Comparison of ENCODE assay signal across 14 mouse cellular contexts in genomic region chr10:79708668-79709067, GRCm38 (mm10). TPM values are rescaled to one million over a fixed set of nuclear protein-coding genes. Genes with fewer than 3 reads are reported as not detected.
DNase-seq lines count a peak whose midpoint lies in the region; ATAC-seq and TF ChIP-seq lines count a peak whose summit lies in the region.
"Had no signal": no experiment of that assay in that cellular context is flagged by ENCODE, and none has a peak within 500 bp of the region (broad histone marks: within the 10 kb centered on the region; RNA-seq: fewer than 3 reads in every experiment).

No protein-coding gene starts in this region.

- DNase-seq in hindbrain, embryonic 11.5 days (ENCODE audit: low spot score), result no peak
- no peak for DNase-seq in hindbrain, embryonic 14.5 days (ENCODE audit: low spot score)
- no peak for DNase-seq in midbrain, postnatal 0 days (ENCODE audit: low spot score)
- DNase-seq in midbrain, embryonic 14.5 days, result no peak
- DNase-seq in kidney, adult 2 months, result no peak
- DNase-seq: adrenal gland, adult 8-10 months; kidney, postnatal 25 days; retina, postnatal 1 day; thymus, adult 2 months had no signal

- H3K79me2 ChIP-seq in myocyte (ENCODE audit: control insufficient read depth, insufficient read depth), result peaks cover 47% of the 10 kb centered on the region

- H3K36me3 ChIP-seq in erythroblast, embryonic 14.5 days (ENCODE audit: control insufficient read depth), result peaks cover 88% of the 10 kb centered on the region
- H3K36me3 ChIP-seq in hindbrain, embryonic 11.5 days (ENCODE audit: control insufficient read depth, insufficient read depth, low read length), result peaks cover 12% of the 10 kb centered on the region
- peaks cover 41% of the 10 kb centered on the region for H3K36me3 ChIP-seq in hindbrain, embryonic 14.5 days (replicated peaks; ENCODE audit: control insufficient read depth, insufficient read depth)
- H3K36me3 ChIP-seq in midbrain, postnatal 0 days (ENCODE audit: insufficient read depth, low read length), result peaks cover 37% of the 10 kb centered on the region
- peaks cover 38% of the 10 kb centered on the region for H3K36me3 ChIP-seq in midbrain, embryonic 14.5 days (ENCODE audit: control insufficient read depth, insufficient read depth, low read length)
- H3K36me3 ChIP-seq in myocyte (ENCODE audit: control insufficient read depth, insufficient read depth), result peaks cover 18% of the 10 kb centered on the region
- no peaks in the 10 kb centered on the region for H3K36me3 ChIP-seq in kidney, adult 2 months (ENCODE audit: control insufficient read depth, insufficient read depth, low read length)

- peak overlapping the region; percentile 81 for H3K4me3 ChIP-seq in erythroblast, embryonic 14.5 days (replicated peaks)
- H3K4me3 ChIP-seq in hindbrain, embryonic 11.5 days (ENCODE audit: low read depth, low read length), result no peak overlapping the region
- no peak overlapping the region for H3K4me3 ChIP-seq in hindbrain, embryonic 14.5 days (replicated peaks; ENCODE audit: low read length)
- no peak overlapping the region for H3K4me3 ChIP-seq in midbrain, postnatal 0 days (ENCODE audit: low read depth, low read length)
- H3K4me3 ChIP-seq in midbrain, embryonic 14.5 days (replicated peaks; ENCODE audit: low read depth, low read length), result no peak overlapping the region
- no peak overlapping the region for H3K4me3 ChIP-seq in myocyte
- H3K4me3 ChIP-seq in kidney, adult 2 months (ENCODE audit: insufficient read depth, low read depth, low read length), result no peak overlapping the region
- H3K4me3 ChIP-seq: forebrain, embryonic 12.5 days had no signal

- H3ac ChIP-seq in myocyte (ENCODE audit: control insufficient read depth, insufficient read length), result no peak overlapping the region

- ATAC-seq in erythroblast, adult 5-6 weeks (replicated peaks; ENCODE audit: low FRiP score, poor library complexity, severe bottlenecking), result no peak
- no peak for ATAC-seq in hindbrain, embryonic 11.5 days (ENCODE audit: low FRiP score)
- ATAC-seq in hindbrain, embryonic 14.5 days (ENCODE audit: low FRiP score), result no peak
- no peak for ATAC-seq in midbrain, postnatal 0 days (ENCODE audit: low FRiP score)
- ATAC-seq in midbrain, embryonic 14.5 days (ENCODE audit: low FRiP score, low TSS enrichment), result no peak

- H3K9ac ChIP-seq in hindbrain, embryonic 11.5 days (ENCODE audit: low read depth, low read length), result 0 out of 2 replicates have a peak overlapping the region, but pooled peaks have one; percentile 11
- no peak overlapping the region for H3K9ac ChIP-seq in hindbrain, embryonic 14.5 days
- H3K9ac ChIP-seq in midbrain, postnatal 0 days (replicated peaks; ENCODE audit: low read length, poor library complexity, severe bottlenecking), result no peak overlapping the region
- no peak overlapping the region for H3K9ac ChIP-seq in midbrain, embryonic 14.5 days (replicated peaks; ENCODE audit: low read length)
- H3K9ac ChIP-seq: forebrain, embryonic 12.5 days had no signal

- 93% methylated on average over 21 of the region's 21 CpGs for WGBS in hindbrain, embryonic 11.5 days
- WGBS in hindbrain, embryonic 14.5 days, result 90% methylated on average over 21 of the region's 21 CpGs
- 95% methylated on average over 21 of the region's 21 CpGs for WGBS in midbrain, postnatal 0 days
- 94% methylated on average over 21 of the region's 21 CpGs for WGBS in midbrain, embryonic 14.5 days
- 82% methylated on average over 21 of the region's 21 CpGs for WGBS in kidney, adult 2 months

- H3K4me2 ChIP-seq in hindbrain, embryonic 11.5 days (replicated peaks; ENCODE audit: low read depth, low read length), result no peak overlapping the region
- no peak overlapping the region for H3K4me2 ChIP-seq in hindbrain, embryonic 14.5 days (replicated peaks)
- peak overlapping the region; percentile 18; the same call in 1 of the 2 replicates for H3K4me2 ChIP-seq in midbrain, postnatal 0 days (ENCODE audit: low read depth, low read length, poor library complexity, severe bottlenecking)
- no peak overlapping the region for H3K4me2 ChIP-seq in midbrain, embryonic 14.5 days (ENCODE audit: low read length)
- peak overlapping the region; percentile 30 for H3K4me2 ChIP-seq in myocyte (ENCODE audit: low read depth)
- H3K4me2 ChIP-seq: forebrain, embryonic 12.5 days had no signal

- no peak overlapping the region for H3K27ac ChIP-seq in hindbrain, embryonic 11.5 days (ENCODE audit: low read depth, low read length)
- H3K27ac ChIP-seq in hindbrain, embryonic 14.5 days, result no peak overlapping the region
- no peak overlapping the region for H3K27ac ChIP-seq in midbrain, postnatal 0 days (ENCODE audit: low read depth, low read length)
- H3K27ac ChIP-seq in midbrain, embryonic 14.5 days (replicated peaks; ENCODE audit: low read depth, low read length), result no peak overlapping the region
- no peak overlapping the region for H3K27ac ChIP-seq in kidney, adult 2 months (ENCODE audit: insufficient read depth, low read depth, low read length)
- H3K27ac ChIP-seq: forebrain, embryonic 12.5 days had no signal

- H3K9me3 ChIP-seq in erythroblast, embryonic 14.5 days (ENCODE audit: control insufficient read depth, low read length), result no peaks in the 10 kb centered on the region
- H3K9me3 ChIP-seq in hindbrain, embryonic 11.5 days (ENCODE audit: control insufficient read depth, low read length), result no peaks in the 10 kb centered on the region
- no peaks in the 10 kb centered on the region for H3K9me3 ChIP-seq in hindbrain, embryonic 14.5 days (ENCODE audit: control insufficient read depth, low read length)
- H3K9me3 ChIP-seq in midbrain, postnatal 0 days (ENCODE audit: low read length), result no peaks in the 10 kb centered on the region
- no peaks in the 10 kb centered on the region for H3K9me3 ChIP-seq in midbrain, embryonic 14.5 days (ENCODE audit: control insufficient read depth, low read length)
- H3K9me3 ChIP-seq: forebrain, embryonic 12.5 days had no signal

- peaks cover 86% of the 10 kb centered on the region for H3K4me1 ChIP-seq in erythroblast, embryonic 14.5 days (ENCODE audit: control insufficient read depth)
- peaks cover 5% of the 10 kb centered on the region for H3K4me1 ChIP-seq in hindbrain, embryonic 11.5 days (replicated peaks; ENCODE audit: control insufficient read depth, insufficient read depth, low read length)
- peaks cover 29% of the 10 kb centered on the region for H3K4me1 ChIP-seq in hindbrain, embryonic 14.5 days (replicated peaks; ENCODE audit: control insufficient read depth, insufficient read depth, low read length)
- H3K4me1 ChIP-seq in midbrain, postnatal 0 days (ENCODE audit: insufficient read depth, low read length), result peaks cover 11% of the 10 kb centered on the region; the same call in 1 of the 2 replicates
- peaks cover 26% of the 10 kb centered on the region for H3K4me1 ChIP-seq in midbrain, embryonic 14.5 days (ENCODE audit: control insufficient read depth, insufficient read depth, low read length)
- H3K4me1 ChIP-seq in kidney, adult 2 months (ENCODE audit: control insufficient read depth, insufficient read depth, low read length), result peaks cover 27% of the 10 kb centered on the region

- H3K27me3 ChIP-seq in erythroblast, embryonic 14.5 days (ENCODE audit: control insufficient read depth), result peaks cover under 1% of the 10 kb centered on the region
- H3K27me3 ChIP-seq in hindbrain, embryonic 11.5 days (ENCODE audit: control insufficient read depth, insufficient read depth, low read length), result no peaks in the 10 kb centered on the region
- no peaks in the 10 kb centered on the region for H3K27me3 ChIP-seq in hindbrain, embryonic 14.5 days (ENCODE audit: control insufficient read depth, insufficient read depth, low read length)
- no peaks in the 10 kb centered on the region for H3K27me3 ChIP-seq in midbrain, postnatal 0 days (ENCODE audit: insufficient read depth, low read length)
- no peaks in the 10 kb centered on the region for H3K27me3 ChIP-seq in midbrain, embryonic 14.5 days (ENCODE audit: control insufficient read depth, insufficient read depth, low read length)
- no peaks in the 10 kb centered on the region for H3K27me3 ChIP-seq in myocyte (ENCODE audit: control insufficient read depth, insufficient read depth, insufficient read length)
- H3K27me3 ChIP-seq in kidney, adult 2 months (replicated peaks; ENCODE audit: control insufficient read depth, insufficient read depth, low read length), result no peaks in the 10 kb centered on the region
- H3K27me3 ChIP-seq: forebrain, embryonic 12.5 days had no signal

- no peak for TF ChIP-seq CTCF in midbrain, postnatal 0 days (IDR thresholded peaks at IDR 0.05)
- no peak for TF ChIP-seq CTCF in kidney, adult 2 months (conservative IDR thresholded peaks at IDR 0.05; ENCODE audit: insufficient read depth, insufficient read length, low read depth, low read length)

- TF ChIP-seq POLR2A in myocyte (IDR thresholded peaks at IDR 0.05; ENCODE audit: insufficient read length, low read depth), result no peak
- no peak for TF ChIP-seq POLR2A in kidney, adult 2 months (IDR thresholded peaks at IDR 0.05; ENCODE audit: low read depth, low read length)

RNA-seq across cellular contexts. Expression of gene Bsg, which starts 4.4 kb away (rescaled TPM):
- polyA plus RNA-seq in erythroblast, embryonic 14.5 days (2012), result 836 and 840 TPM in 2 replicates
- 913 and 945 TPM in 2 replicates for total RNA-seq in erythroblast, adult 5-6 weeks (2015; ENCODE audit: low replicate concordance)
- total RNA-seq in erythroblast, adult 5-6 weeks (2017; ENCODE audit: low replicate concordance), result 805 and 888 TPM in 2 replicates
- polyA plus RNA-seq in hindbrain, embryonic 11.5 days (2014; fragmentation: Nextera tagmentation; extraction: Ambion mirVana), result 595 and 605 TPM in 2 replicates
- 930 and 976 TPM in 2 replicates for polyA plus RNA-seq in hindbrain, embryonic 14.5 days (2014; fragmentation: Nextera tagmentation; extraction: Ambion mirVana)
- total RNA-seq in midbrain, postnatal 0 days (2014; rRNA removed), result 1,054 and 1,082 TPM in 2 replicates
- polyA plus RNA-seq in midbrain, postnatal 0 days (2015; fragmentation: Nextera tagmentation; extraction: Ambion mirVana), result 1,042 and 1,135 TPM in 2 replicates
- polyA plus RNA-seq in midbrain, embryonic 14.5 days (2014; fragmentation: Nextera tagmentation; extraction: Ambion mirVana), result 680 and 689 TPM in 2 replicates
- 1,268 TPM for polyA plus RNA-seq in myocyte (2012; fragmentation: generic; extraction: Trizol)
- polyA plus RNA-seq in kidney, adult 2 months (2012; rRNA removed), result 825 and 914 TPM in 2 replicates

RNA-seq across cellular contexts. Expression of gene Hcn2, which starts 7.8 kb away (rescaled TPM):
- 0.08 and 0.15 TPM in 2 replicates for polyA plus RNA-seq in erythroblast, embryonic 14.5 days (2012)
- total RNA-seq in erythroblast, adult 5-6 weeks (2015; ENCODE audit: low replicate concordance), result not detected in 2 replicates
- not detected in 2 replicates for total RNA-seq in erythroblast, adult 5-6 weeks (2017; ENCODE audit: low replicate concordance)
- polyA plus RNA-seq in hindbrain, embryonic 11.5 days (2014; fragmentation: Nextera tagmentation; extraction: Ambion mirVana), result 0.15 and 0.20 TPM in 2 replicates
- 2.9 and 4.3 TPM in 2 replicates for polyA plus RNA-seq in hindbrain, embryonic 14.5 days (2014; fragmentation: Nextera tagmentation; extraction: Ambion mirVana)
- 60.9 and 66.1 TPM in 2 replicates for total RNA-seq in midbrain, postnatal 0 days (2014; rRNA removed)
- polyA plus RNA-seq in midbrain, postnatal 0 days (2015; fragmentation: Nextera tagmentation; extraction: Ambion mirVana), result 5.0 TPM in 2 replicates
- polyA plus RNA-seq in midbrain, embryonic 14.5 days (2014; fragmentation: Nextera tagmentation; extraction: Ambion mirVana), result 0.89 and 1.9 TPM in 2 replicates
- 0.35 TPM for polyA plus RNA-seq in myocyte (2012; fragmentation: generic; extraction: Trizol)
- 1.5 and 1.9 TPM in 2 replicates for polyA plus RNA-seq in kidney, adult 2 months (2012; rRNA removed)
- total RNA-seq: hematopoietic stem cell, adult 5-6 weeks had no signal

RNA-seq across cellular contexts. Expression of gene Gzmm, which starts 19.8 kb away (rescaled TPM):
- polyA plus RNA-seq in erythroblast, embryonic 14.5 days (2012), result 0.08 and 0.09 TPM in 2 replicates
- total RNA-seq in erythroblast, adult 5-6 weeks (2015; ENCODE audit: low replicate concordance), result not detected in 2 replicates
- total RNA-seq in erythroblast, adult 5-6 weeks (2017; ENCODE audit: low replicate concordance), result 1.7 TPM in 1 of 2 replicates, not detected in the other
- polyA plus RNA-seq in hindbrain, embryonic 11.5 days (2014; fragmentation: Nextera tagmentation; extraction: Ambion mirVana), result 0.42 and 0.73 TPM in 2 replicates
- polyA plus RNA-seq in hindbrain, embryonic 14.5 days (2014; fragmentation: Nextera tagmentation; extraction: Ambion mirVana), result 1.5 and 1.8 TPM in 2 replicates
- 0.66 and 0.85 TPM in 2 replicates for total RNA-seq in midbrain, postnatal 0 days (2014; rRNA removed)
- 1.2 and 1.4 TPM in 2 replicates for polyA plus RNA-seq in midbrain, postnatal 0 days (2015; fragmentation: Nextera tagmentation; extraction: Ambion mirVana)
- 1.1 and 1.5 TPM in 2 replicates for polyA plus RNA-seq in midbrain, embryonic 14.5 days (2014; fragmentation: Nextera tagmentation; extraction: Ambion mirVana)
- 0.71 TPM for polyA plus RNA-seq in myocyte (2012; fragmentation: generic; extraction: Trizol)
- polyA plus RNA-seq in kidney, adult 2 months (2012; rRNA removed), result 0.34 and 0.94 TPM in 2 replicates
- total RNA-seq: hematopoietic stem cell, adult 5-6 weeks had no signal

RNA-seq across cellular contexts. Expression of gene Cdc34, which starts 26.7 kb away (rescaled TPM):
- polyA plus RNA-seq in erythroblast, embryonic 14.5 days (2012), result 65.0 and 72.0 TPM in 2 replicates
- 20.5 and 25.9 TPM in 2 replicates for total RNA-seq in erythroblast, adult 5-6 weeks (2015; ENCODE audit: low replicate concordance)
- 36.7 and 46.1 TPM in 2 replicates for total RNA-seq in erythroblast, adult 5-6 weeks (2017; ENCODE audit: low replicate concordance)
- 153 and 159 TPM in 2 replicates for polyA plus RNA-seq in hindbrain, embryonic 11.5 days (2014; fragmentation: Nextera tagmentation; extraction: Ambion mirVana)
- polyA plus RNA-seq in hindbrain, embryonic 14.5 days (2014; fragmentation: Nextera tagmentation; extraction: Ambion mirVana), result 78.9 and 81.8 TPM in 2 replicates
- total RNA-seq in midbrain, postnatal 0 days (2014; rRNA removed), result 65.8 and 99.4 TPM in 2 replicates
- polyA plus RNA-seq in midbrain, postnatal 0 days (2015; fragmentation: Nextera tagmentation; extraction: Ambion mirVana), result 72.5 and 75.2 TPM in 2 replicates
- polyA plus RNA-seq in midbrain, embryonic 14.5 days (2014; fragmentation: Nextera tagmentation; extraction: Ambion mirVana), result 80.4 and 94.9 TPM in 2 replicates
- polyA plus RNA-seq in myocyte (2012; fragmentation: generic; extraction: Trizol), result 299 TPM
- 159 and 183 TPM in 2 replicates for polyA plus RNA-seq in kidney, adult 2 months (2012; rRNA removed)

RNA-seq across cellular contexts. Expression of gene Polrmt, which starts 37.7 kb away (rescaled TPM):
- 2.1 and 2.5 TPM in 2 replicates for polyA plus RNA-seq in erythroblast, embryonic 14.5 days (2012)
- 3.6 and 4.8 TPM in 2 replicates for total RNA-seq in erythroblast, adult 5-6 weeks (2015; ENCODE audit: low replicate concordance)
- 1.1 and 5.0 TPM in 2 replicates for total RNA-seq in erythroblast, adult 5-6 weeks (2017; ENCODE audit: low replicate concordance)
- polyA plus RNA-seq in hindbrain, embryonic 11.5 days (2014; fragmentation: Nextera tagmentation; extraction: Ambion mirVana), result 23.5 and 26.8 TPM in 2 replicates
- polyA plus RNA-seq in hindbrain, embryonic 14.5 days (2014; fragmentation: Nextera tagmentation; extraction: Ambion mirVana), result 32.8 and 36.5 TPM in 2 replicates
- total RNA-seq in midbrain, postnatal 0 days (2014; rRNA removed), result 42.0 and 43.2 TPM in 2 replicates
- 32.5 and 37.4 TPM in 2 replicates for polyA plus RNA-seq in midbrain, postnatal 0 days (2015; fragmentation: Nextera tagmentation; extraction: Ambion mirVana)
- polyA plus RNA-seq in midbrain, embryonic 14.5 days (2014; fragmentation: Nextera tagmentation; extraction: Ambion mirVana), result 35.9 and 39.8 TPM in 2 replicates
- 82.3 TPM for polyA plus RNA-seq in myocyte (2012; fragmentation: generic; extraction: Trizol)
- polyA plus RNA-seq in kidney, adult 2 months (2012; rRNA removed), result 66.3 and 77.9 TPM in 2 replicates

Comparison
In these comparisons a context has a peak if more than half of its experiments do, and no peak if none do; other contexts are left out.
1. H3K4me2 ChIP-seq: peak in midbrain, postnatal 0 days (single experiment) and myocyte (single experiment); none in hindbrain, embryonic 11.5 days (single experiment), hindbrain, embryonic 14.5 days (single experiment) and midbrain, embryonic 14.5 days (single experiment).